Mouse (Mus musculus) lung, embryonic 16.5 days (tissue): Measurements from ENCODE around the gene Ovol1. TPM values are rescaled to one million over a fixed set of nuclear protein-coding genes. Genes with fewer than 3 reads are reported as not detected.

Source experiments
- polyA plus RNA-seq: library from polyadenylated mRNA; unstranded; fragments of >200 nt; fragmentation: Nextera tagmentation; extraction: Ambion mirVana; gene quantifications from 2 replicates; pipeline ENCODE4 v1.2.1, GENCODE M21; 2015

Gene Ovol1
- polyA plus RNA-seq, 1 experiment from 2014 or later, result 2.6 TPM

Other genes with a start within 250 kb of the Ovol1 start
- gene Catsper1, start 224.9 kb downstream of the Ovol1 start, polyA plus RNA-seq, result not detected in 2 replicates
- gene Cst6, start 211.1 kb downstream of the Ovol1 start, polyA plus RNA-seq, result 0.67 and 1.4 TPM in 2 replicates
- 49.4 and 50.1 TPM in 2 replicates for gene Eif1ad, start 193.9 kb downstream of the Ovol1 start, polyA plus RNA-seq
- gene Banf1, start 193.5 kb downstream of the Ovol1 start, polyA plus RNA-seq, result 433 and 448 TPM in 2 replicates
- gene Sart1, start 171.9 kb downstream of the Ovol1 start, polyA plus RNA-seq, result 67.4 and 69.7 TPM in 2 replicates
- 1.3 and 1.5 TPM in 2 replicates for gene Tsga10ip, start 158.1 kb downstream of the Ovol1 start, polyA plus RNA-seq
- 263 and 265 TPM in 2 replicates for gene Drap1, start 135.7 kb downstream of the Ovol1 start, polyA plus RNA-seq
- 20.7 and 28.3 TPM in 2 replicates for gene AI837181, start 135.5 kb downstream of the Ovol1 start, polyA plus RNA-seq
- gene Fosl1, start 113.1 kb downstream of the Ovol1 start, polyA plus RNA-seq, result not detected in 2 replicates
- gene Ccdc85b, start 102.8 kb downstream of the Ovol1 start, polyA plus RNA-seq, result 7.5 and 7.7 TPM in 2 replicates
- gene Fibp, start 100.0 kb downstream of the Ovol1 start, polyA plus RNA-seq, result 111 and 119 TPM in 2 replicates
- 2.2 and 3.8 TPM in 2 replicates for gene Ctsw, start 92.1 kb downstream of the Ovol1 start, polyA plus RNA-seq
- 197 and 200 TPM in 2 replicates for gene Efemp2, start 86.7 kb downstream of the Ovol1 start, polyA plus RNA-seq
- 45.7 and 51.4 TPM in 2 replicates for gene Mus81, start 72.2 kb downstream of the Ovol1 start, polyA plus RNA-seq
- gene Cfl1, start 70.2 kb downstream of the Ovol1 start, polyA plus RNA-seq, result 2,553 and 2,793 TPM in 2 replicates
- gene 1700020D05Rik, start 56.9 kb downstream of the Ovol1 start, polyA plus RNA-seq, result not detected in 2 replicates
- gene Snx32, start 50.1 kb downstream of the Ovol1 start, polyA plus RNA-seq, result 7.4 and 7.7 TPM in 2 replicates
- gene Ap5b1, start 7.4 kb upstream of the Ovol1 start, polyA plus RNA-seq, result 6.1 and 7.0 TPM in 2 replicates
- gene Rnaseh2c, start 41.2 kb upstream of the Ovol1 start, polyA plus RNA-seq, result 131 and 159 TPM in 2 replicates
- gene Kat5, start 49.6 kb upstream of the Ovol1 start, polyA plus RNA-seq, result 55.1 and 57.3 TPM in 2 replicates
- gene Rela, start 76.8 kb upstream of the Ovol1 start, polyA plus RNA-seq, result 55.5 and 62.1 TPM in 2 replicates
- gene Sipa1, start 103.1 kb upstream of the Ovol1 start, polyA plus RNA-seq, result 42.2 and 43.7 TPM in 2 replicates
- 37.8 and 40.1 TPM in 2 replicates for gene Map3k11, start 128.1 kb upstream of the Ovol1 start, polyA plus RNA-seq
- 18.3 and 20.8 TPM in 2 replicates for gene Pcnx3, start 128.3 kb upstream of the Ovol1 start, polyA plus RNA-seq
- 0.36 and 0.50 TPM in 2 replicates for gene Kcnk7, start 143.7 kb upstream of the Ovol1 start, polyA plus RNA-seq
- 25.3 and 25.9 TPM in 2 replicates for gene Ehbp1l1, start 165.7 kb upstream of the Ovol1 start, polyA plus RNA-seq
- 89.1 and 92.9 TPM in 2 replicates for gene Fam89b, start 169.0 kb upstream of the Ovol1 start, polyA plus RNA-seq
- gene Ltbp3, start 180.3 kb upstream of the Ovol1 start, polyA plus RNA-seq, result 52.3 and 61.9 TPM in 2 replicates
- 76.3 and 83.2 TPM in 2 replicates for gene Scyl1, start 210.8 kb upstream of the Ovol1 start, polyA plus RNA-seq